Mouse (Mus musculus): Measurements from ENCODE around the gene Cyp2c65.
"Not testable (repeated sequence)": the region's sequence is repeated elsewhere in the genome, so short reads cannot be mapped to it uniquely, and the experiment has no call there.

Gene Cyp2c65

GRCm38 (mm10) chr19:39060719-39061118 is at the start of gene Cyp2c65:
Gene Cyp2c65 (plus strand): TSS chr19:39061015.
- in situ Hi-C loops (cut with MboI), result no loop called here

- in situ Hi-C loops (cut with MboI), result no loop called here
These were observed 2.9 kb upstream of the Cyp2c65 start for GRCm38 (mm10) chr19:39057928-39058327.

GRCm38 (mm10) chr19:39098779-39099178 is 38.0 kb downstream of the Cyp2c65 start:
- in situ Hi-C loops (cut with MboI), result not testable (repeated sequence)

- in situ Hi-C loops (cut with MboI), result no loop called here
These were observed 52.8 kb downstream of the Cyp2c65 start, which contains the start of gene Cyp2c66 for GRCm38 (mm10) chr19:39113644-39114043. Gene Cyp2c66 (plus strand): TSS chr19:39113898.

Measured in mature B cell (primary cell).